Mouse (Mus musculus): Measurements from ENCODE around the gene Marf1.
"Not testable (repeated sequence)": the region's sequence is repeated elsewhere in the genome, so short reads cannot be mapped to it uniquely, and the experiment has no call there.

Marf1 gene

GRCm38 (mm10) chr16:14066571-14066970 is 96.6 kb downstream of the Marf1 start:
- not testable (repeated sequence) for ATAC-seq (ENCODE audit: low TSS enrichment)

GRCm38 (mm10) chr16:14059869-14060268 is 103.3 kb downstream of the Marf1 start:
- no peak for ATAC-seq (ENCODE audit: low TSS enrichment)

Data from frontal cortex, adult (tissue).